Mouse (Mus musculus): Measurements from ENCODE around the gene Fbxl14. TPM values are rescaled to one million over a fixed set of nuclear protein-coding genes. Genes with fewer than 3 reads are reported as not detected.

The Fbxl14 gene
- polyA plus RNA-seq (2021; fragmentation: Nextera tagmentation): 2.9 and 3.6 TPM in 2 replicates
- long read RNA-seq, experiment 1, transcript Fbxl14-201 (1 exons, 2,963 nt): major isoform, 11 of 12 reads
- long read RNA-seq, experiment 1, partial matches to known transcripts: 0 of 12 reads
- long read RNA-seq, experiment 1, other reads (novel, unspliced or antisense): 1 of 12 reads
- long read RNA-seq, experiment 2, transcript Fbxl14-201 (1 exons, 2,963 nt): major isoform, 7 of 8 reads
- long read RNA-seq, experiment 2, partial matches to known transcripts: 0 of 8 reads
- long read RNA-seq, experiment 2, other reads (novel, unspliced or antisense): 1 of 8 reads

DNA sequence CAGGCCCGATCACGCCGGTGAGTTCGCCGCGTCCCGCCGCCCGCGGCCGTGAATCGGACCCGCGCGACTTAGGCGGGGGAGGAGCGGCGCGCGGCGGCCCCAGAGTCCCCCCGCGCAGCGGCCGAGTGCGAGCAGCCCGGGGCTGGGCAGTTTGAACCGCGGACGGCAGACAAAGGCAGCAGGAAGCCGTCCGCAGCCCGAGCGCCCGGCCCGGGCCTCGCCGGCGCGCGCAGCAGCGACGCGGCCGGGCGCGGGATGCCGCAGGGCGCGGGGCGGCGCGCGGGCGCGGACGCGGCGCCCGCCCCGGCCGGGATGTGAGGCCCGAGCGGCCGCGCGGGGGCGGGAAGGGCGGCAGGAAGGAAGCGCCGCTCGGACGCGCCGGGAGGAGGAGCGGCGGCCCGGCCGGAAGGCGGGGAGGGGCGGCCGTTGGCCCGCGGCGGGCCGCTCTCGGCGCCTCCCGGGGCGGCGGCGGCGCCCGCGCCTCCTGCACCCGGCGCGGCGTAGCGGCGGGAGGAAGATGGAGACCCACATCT, at the start of gene Fbxl14:
Fbxl14 (plus strand) TSS at position 326 of the 533 bp plus-strand sequence.

Other genes starting within 250 kb of the Fbxl14 start
- gene Cacna2d4, start 243.1 kb upstream of the Fbxl14 start, polyA plus RNA-seq (2021; fragmentation: Nextera tagmentation): 0.70 and 2.1 TPM in 2 replicates
- gene Lrtm2, start 148.9 kb upstream of the Fbxl14 start, polyA plus RNA-seq (2021; fragmentation: Nextera tagmentation): 30.6 and 35.6 TPM in 2 replicates
- 8.2 and 14.9 TPM in 2 replicates for gene Adipor2, start 62.0 kb upstream of the Fbxl14 start, polyA plus RNA-seq (2021; fragmentation: Nextera tagmentation)
- gene Wnt5b, start 64.7 kb downstream of the Fbxl14 start, polyA plus RNA-seq (2021; fragmentation: Nextera tagmentation): 0.54 and 1.8 TPM in 2 replicates